Mouse (Mus musculus) MEL (cell line): Measurements from ENCODE around the gene Rhou.

Experiments used
- MYC ChIP-seq: IDR thresholded peaks from 2 replicates; pipeline ENCODE4 v1.6.1; 2011; ENCODE audit warnings: low read depth, mild to moderate bottlenecking, low read length, improper control_type of control experiment, moderate library complexity
- POLR2A ChIP-seq, 2 experiments: IDR thresholded peaks; 2 replicates each; pipeline ENCODE4 v1.6.1; 2011 to 2012; ENCODE audit warnings: low read length in 2 of 2, mild to moderate bottlenecking in 2 of 2, control low read depth in 1 of 2, improper control_type of control experiment in 1 of 2, low read depth in 1 of 2, moderate library complexity in 1 of 2; ENCODE audit not compliant: control insufficient read depth in 1 of 2, insufficient read depth in 1 of 2, poor library complexity in 1 of 2
- RAD21 ChIP-seq: IDR thresholded peaks from 2 replicates; pipeline ENCODE4 v1.6.1; 2011; ENCODE audit warnings: mild to moderate bottlenecking, low read depth, low read length, improper control_type of control experiment
- RCOR1 ChIP-seq: IDR thresholded peaks from 2 replicates; pipeline ENCODE4 v1.6.1; 2012; ENCODE audit warnings: low read depth, mild to moderate bottlenecking, inconsistent platforms, low read length, improper control_type of control experiment
- USF1 ChIP-seq: IDR thresholded peaks from 2 replicates; pipeline ENCODE4 v1.6.1; 2014; ENCODE audit warnings: low read depth, mild to moderate bottlenecking, inconsistent platforms, low read length, improper control_type of control experiment, moderate library complexity

DNA sequence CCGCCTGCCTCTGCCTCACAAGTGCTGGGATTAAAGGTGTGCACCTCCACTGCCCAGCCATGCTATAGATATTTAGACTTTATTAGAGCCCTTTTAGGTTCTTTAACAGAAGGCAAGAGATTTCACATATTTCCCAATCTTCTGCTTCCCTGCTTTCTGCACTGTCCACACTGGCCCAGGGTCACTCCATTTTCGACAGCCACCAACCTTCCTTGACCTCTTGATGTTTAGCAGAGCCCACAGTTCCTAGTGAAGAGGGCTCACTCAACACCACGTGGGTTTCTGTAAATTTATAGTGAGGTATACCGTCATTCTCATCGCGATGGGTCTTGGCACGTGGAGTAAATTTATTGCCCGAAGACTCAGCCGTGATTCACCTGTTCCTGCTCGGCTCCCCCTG lies 23.7 kb upstream of the Rhou start:
- TF ChIP-seq MYC (no peak), RAD21 (no peak), RCOR1 (no peak), USF1 (no peak), POLR2A (IDR thresholded peaks at IDR 0.05; ENCODE audit: control insufficient read depth in 1 of 2, insufficient read depth in 1 of 2, low read depth in 1 of 2, low read length in 2 of 2, poor library complexity in 1 of 2) (no peak)
